Mouse (Mus musculus): ENCODE measurements at regions not wholly inside any gene's neighbourhood (a gene's known extent, or its start where the extent isn't known, plus 50 kb on each side); places are given as distances from the start of the nearest gene placed in this dataset.

DNA sequence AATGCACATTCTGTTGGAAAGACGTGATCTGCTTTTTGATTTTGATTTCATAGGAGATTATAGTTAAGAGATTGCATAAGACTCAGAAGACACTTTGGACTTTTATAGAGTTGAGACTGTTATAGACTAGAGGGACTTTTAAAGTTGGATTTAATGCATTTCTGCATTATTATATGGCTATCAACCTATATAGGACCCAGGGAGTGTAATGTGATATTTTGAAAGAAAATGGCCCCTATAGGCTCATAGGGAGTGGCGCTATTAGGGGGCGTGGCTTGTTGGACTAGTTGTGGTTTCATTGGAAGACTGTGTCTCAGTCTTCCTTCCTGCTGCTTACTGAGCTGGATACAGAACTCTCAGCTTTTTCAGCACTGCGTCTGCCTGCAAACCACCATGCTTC lies 186.9 kb upstream of the Igfbp7 start:
- TF ChIP-seq EP300 (IDR thresholded peaks at IDR 0.05; ENCODE audit: insufficient read depth, low read depth, low read length) (no peak), POLR2A (IDR thresholded peaks at IDR 0.05; ENCODE audit: insufficient read depth, low read length) (no peak)
